ENCODE assay signal across 25 mouse cellular contexts in the genomic region with DNA sequence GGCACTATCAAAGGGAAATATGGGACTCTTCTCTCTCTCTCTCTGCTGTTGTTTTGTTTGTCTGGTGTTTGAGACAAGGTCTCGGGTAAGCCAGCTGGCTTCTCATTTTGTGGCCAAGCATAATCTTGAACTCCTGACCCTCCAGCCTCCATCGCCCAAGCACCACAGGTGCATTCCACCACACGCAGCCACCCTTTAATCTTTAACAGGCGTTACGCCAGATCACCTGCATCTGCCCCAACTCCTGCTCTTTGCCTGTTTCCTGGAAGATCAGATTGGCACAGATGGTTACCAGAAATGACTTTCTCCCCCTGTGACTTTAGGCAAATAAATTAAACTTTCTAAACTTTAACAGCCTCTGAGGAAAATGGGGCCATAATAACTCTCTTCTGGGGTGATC. TPM values are rescaled to one million over a fixed set of nuclear protein-coding genes. Genes with fewer than 3 reads are reported as not detected.
DNase-seq lines count a peak whose midpoint lies in the region; ATAC-seq lines count a peak whose summit lies in the region.
"Had no signal": no experiment of that assay in that cellular context is flagged by ENCODE, and none has a peak within 500 bp of the region (broad histone marks: within the 10 kb centered on the region; RNA-seq: fewer than 3 reads in every experiment).

No protein-coding gene starts in this region.

- H3K27me3 ChIP-seq in kidney, embryonic 14.5 days (ENCODE audit: control insufficient read depth, insufficient read depth, low read length), result no peaks in the 10 kb centered on the region
- no peaks in the 10 kb centered on the region for H3K27me3 ChIP-seq in hindbrain, embryonic 14.5 days (ENCODE audit: control insufficient read depth, insufficient read depth, low read length)
- no peaks in the 10 kb centered on the region for H3K27me3 ChIP-seq in hindbrain, embryonic 13.5 days
- H3K27me3 ChIP-seq: embryonic facial prominence, embryonic 15.5 days; forebrain, embryonic 15.5 days; heart, embryonic 13.5 days; limb, embryonic 12.5 days; lung, embryonic 15.5 days had no signal

- DNase-seq in kidney, adult 18-20 months, result peak; percentile 25
- peak; percentile 16 for DNase-seq in thymus, postnatal 0 days (ENCODE audit: low spot score)
- no peak for DNase-seq in thymus, postnatal 4 days
- DNase-seq in kidney, postnatal 25 days, result peak; percentile 37 to 58
- DNase-seq in hindbrain, embryonic 14.5 days (ENCODE audit: low spot score), result no peak
- DNase-seq: adrenal gland, postnatal 14 days; cerebellum, adult 9-10 months; gastrocnemius, postnatal 14 days; heart, adult 18-20 months; heart, postnatal 14 days; lung, postnatal 36 days; midbrain, embryonic 14.5 days; right cerebral cortex, postnatal 14 days had no signal

- H3K4me1 ChIP-seq in kidney, embryonic 14.5 days (ENCODE audit: control insufficient read depth, insufficient read depth, low read length), result peaks cover 17% of the 10 kb centered on the region
- H3K4me1 ChIP-seq in hindbrain, embryonic 14.5 days (replicated peaks; ENCODE audit: control insufficient read depth, insufficient read depth, low read length), result peaks cover 19% of the 10 kb centered on the region; the same call in 1 of the 2 replicates
- H3K4me1 ChIP-seq in hindbrain, embryonic 13.5 days (replicated peaks), result peaks cover 19% of the 10 kb centered on the region
- H3K4me1 ChIP-seq: embryonic facial prominence, embryonic 15.5 days had no signal

- no peak overlapping the region for H3K27ac ChIP-seq in kidney, embryonic 14.5 days (ENCODE audit: low read depth, low read length)
- H3K27ac ChIP-seq in hindbrain, embryonic 14.5 days, result no peak overlapping the region
- H3K27ac ChIP-seq in hindbrain, embryonic 13.5 days, result no peak overlapping the region
- H3K27ac ChIP-seq: embryonic facial prominence, embryonic 15.5 days; forebrain, embryonic 15.5 days; heart, embryonic 13.5 days; limb, embryonic 12.5 days; liver, embryonic 14.5 days; lung, embryonic 15.5 days; stomach, postnatal 0 days had no signal

- H3K4me2 ChIP-seq in kidney, embryonic 14.5 days (replicated peaks; ENCODE audit: low read depth, low read length), result no peak overlapping the region
- no peak overlapping the region for H3K4me2 ChIP-seq in hindbrain, embryonic 14.5 days (replicated peaks)
- no peak overlapping the region for H3K4me2 ChIP-seq in hindbrain, embryonic 13.5 days
- H3K4me2 ChIP-seq: embryonic facial prominence, embryonic 15.5 days; forebrain, embryonic 15.5 days; heart, embryonic 13.5 days; limb, embryonic 12.5 days; lung, embryonic 15.5 days had no signal

- no peaks in the 10 kb centered on the region for H3K36me3 ChIP-seq in kidney, embryonic 14.5 days (ENCODE audit: control insufficient read depth, insufficient read depth, low read length)
- no peaks in the 10 kb centered on the region for H3K36me3 ChIP-seq in hindbrain, embryonic 14.5 days (replicated peaks; ENCODE audit: control insufficient read depth, insufficient read depth)
- no peaks in the 10 kb centered on the region for H3K36me3 ChIP-seq in hindbrain, embryonic 13.5 days
- H3K36me3 ChIP-seq: embryonic facial prominence, embryonic 15.5 days; forebrain, embryonic 15.5 days; heart, embryonic 13.5 days; limb, embryonic 12.5 days; lung, embryonic 15.5 days had no signal

- no peaks in the 10 kb centered on the region for H3K9me3 ChIP-seq in kidney, embryonic 14.5 days (ENCODE audit: control insufficient read depth, low read length)
- no peaks in the 10 kb centered on the region for H3K9me3 ChIP-seq in hindbrain, embryonic 14.5 days (ENCODE audit: control insufficient read depth, low read length)
- no peaks in the 10 kb centered on the region for H3K9me3 ChIP-seq in hindbrain, embryonic 13.5 days
- H3K9me3 ChIP-seq: embryonic facial prominence, embryonic 15.5 days; forebrain, embryonic 15.5 days; heart, embryonic 13.5 days; limb, embryonic 12.5 days; lung, embryonic 15.5 days; megakaryocyte, embryonic 14.5 days had no signal

- 67% methylated on average over 5 of the region's 5 CpGs for WGBS in kidney, embryonic 14.5 days
- 83% methylated on average over 5 of the region's 5 CpGs for WGBS in hindbrain, embryonic 14.5 days
- WGBS in hindbrain, embryonic 13.5 days, result 79% methylated on average over 5 of the region's 5 CpGs

- no peak for ATAC-seq in kidney, embryonic 14.5 days (ENCODE audit: low FRiP score, low TSS enrichment)
- ATAC-seq in hindbrain, embryonic 14.5 days (ENCODE audit: low FRiP score), result no peak
- no peak for ATAC-seq in hindbrain, embryonic 13.5 days (ENCODE audit: low FRiP score)
- ATAC-seq: CD4-positive, CD25-positive, alpha-beta regulatory T cell, adult 4 months; forebrain, embryonic 15.5 days; inflammation-experienced regulatory T-cells, adult 6 months had no signal

- no peak overlapping the region for H3K9ac ChIP-seq in kidney, embryonic 14.5 days (ENCODE audit: low read depth, low read length)
- H3K9ac ChIP-seq in hindbrain, embryonic 14.5 days, result no peak overlapping the region
- no peak overlapping the region for H3K9ac ChIP-seq in hindbrain, embryonic 13.5 days
- H3K9ac ChIP-seq: embryonic facial prominence, embryonic 15.5 days; forebrain, embryonic 15.5 days; heart, embryonic 13.5 days; limb, embryonic 12.5 days; liver, embryonic 14.5 days; lung, embryonic 15.5 days had no signal

- no peak overlapping the region for H3K4me3 ChIP-seq in kidney, embryonic 14.5 days (ENCODE audit: low read length)
- no peak overlapping the region for H3K4me3 ChIP-seq in hindbrain, embryonic 14.5 days (replicated peaks; ENCODE audit: low read length)
- no peak overlapping the region for H3K4me3 ChIP-seq in hindbrain, embryonic 13.5 days
- H3K4me3 ChIP-seq: embryonic facial prominence, embryonic 15.5 days; forebrain, embryonic 15.5 days; heart, embryonic 13.5 days; limb, embryonic 12.5 days; lung, embryonic 15.5 days; megakaryocyte, embryonic 14.5 days had no signal

RNA-seq across cellular contexts. Expression of a gene that starts 36.3 kb away (rescaled TPM):
- 29.6 and 44.5 TPM in 2 replicates for polyA plus RNA-seq in kidney, embryonic 14.5 days (2014; fragmentation: Nextera tagmentation; extraction: Ambion mirVana)
- polyA plus RNA-seq in thymus, postnatal 0 days (2015; fragmentation: Nextera tagmentation; extraction: Ambion mirVana), result 20.2 and 20.3 TPM in 2 replicates
- 22.3 and 24.0 TPM in 2 replicates for polyA plus RNA-seq in hindbrain, embryonic 14.5 days (2014; fragmentation: Nextera tagmentation; extraction: Ambion mirVana)
- polyA plus RNA-seq in hindbrain, embryonic 13.5 days (2015; fragmentation: Nextera tagmentation; extraction: Ambion mirVana), result 27.3 and 28.3 TPM in 2 replicates

Comparison
In these comparisons a context has a peak if more than half of its experiments do, and no peak if none do; other contexts are left out.
1. DNase-seq: peak in kidney, adult 18-20 months (single experiment), thymus, postnatal 0 days (single experiment) and kidney, postnatal 25 days (2 of 2); none in thymus, postnatal 4 days (single experiment) and hindbrain, embryonic 14.5 days (single experiment).